Mouse (Mus musculus): ENCODE results near the gene Lyplal1. TPM values are rescaled to one million over a fixed set of nuclear protein-coding genes. Genes with fewer than 3 reads are reported as not detected.

The Lyplal1 gene
- total and polyA plus RNA-seq, 3 experiments, result not detected

DNA sequence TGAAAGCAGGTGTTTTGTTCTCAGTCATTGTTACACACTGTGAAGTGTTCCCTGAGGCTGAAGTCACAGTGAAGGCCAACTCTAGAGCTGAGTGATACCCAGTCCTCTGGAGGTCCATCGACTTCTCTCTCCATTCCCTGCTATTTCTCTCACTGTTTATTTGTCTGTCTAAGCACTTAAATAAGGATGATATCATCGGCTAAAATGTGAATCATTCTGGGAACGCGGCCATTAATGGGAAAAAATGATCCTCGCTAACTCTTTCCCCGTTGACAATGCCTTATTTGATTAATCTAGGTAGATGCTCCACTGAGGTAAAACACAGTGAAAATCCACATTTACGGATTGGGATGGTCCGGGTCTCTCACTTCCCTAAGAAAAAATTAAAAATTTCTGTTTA lies 14.8 kb downstream of the Lyplal1 start:
- dilution Hi-C loops (cut with MboI; ENCODE audit: extremely low pct_ligation_motif_present, extremely low pct_unique_long_range_greater_than_20kb, low sequenced_read_pairs), result no loop called here
- DNase-seq (ENCODE audit: extremely low read depth), result no peak
- Histone ChIP-seq H3K4me1 (ENCODE audit: control insufficient read depth in 1 of 2, insufficient read depth in 2 of 2) (no peaks in the 10 kb centered on the region), H3K27ac (ENCODE audit: insufficient read depth, low read depth) (no peak overlapping the region), H3K36me3 (replicated peaks in 1 of 2; ENCODE audit: control insufficient read depth in 1 of 2, insufficient read depth in 1 of 2, low read length in 1 of 2) (no peaks in the 10 kb centered on the region), H3K4me3 (replicated peaks in 1 of 3; ENCODE audit: low read depth in 2 of 3, low read length in 2 of 3, poor library complexity in 1 of 3) (no peak overlapping the region), H3K9ac (ENCODE audit: insufficient read depth, low read depth) (no peak overlapping the region), H3K27me3 (replicated peaks) (no peaks in the 10 kb centered on the region), H3K79me2 (replicated peaks; ENCODE audit: control insufficient read depth, extremely low read depth, insufficient read depth, poor library complexity, severe bottlenecking) (no peaks in the 10 kb centered on the region), H3K4me2 (ENCODE audit: insufficient read depth, low read depth, poor library complexity, severe bottlenecking) (no peak overlapping the region), H3K9me3 (replicated peaks; ENCODE audit: low read length) (peaks cover 39% of the 10 kb centered on the region)
- TF ChIP-seq ELF1 (IDR thresholded peaks at IDR 0.05; ENCODE audit: low read depth, low read length) (no peak), ETS1 (conservative IDR thresholded peaks at IDR 0.05; ENCODE audit: low read depth, low read length) (no peak), ZMIZ1 (IDR thresholded peaks at IDR 0.05; ENCODE audit: low read depth, low read length) (no peak), KAT2A (IDR thresholded peaks at IDR 0.05; ENCODE audit: insufficient replicate concordance, low read length) (no peak), PAX5 (IDR thresholded peaks at IDR 0.05; ENCODE audit: low read length) (no peak), JUN (IDR thresholded peaks at IDR 0.05; ENCODE audit: insufficient read depth, low read depth, low read length) (no peak), ZKSCAN1 (IDR thresholded peaks at IDR 0.05; ENCODE audit: borderline replicate concordance, low read depth, low read length) (no peak), POLR2A (IDR thresholded peaks at IDR 0.05; ENCODE audit: low read depth, low read length) (no peak), POLR2AphosphoS2 (IDR thresholded peaks at IDR 0.05; ENCODE audit: low read depth, low read length) (no peak)
- in situ Hi-C loops (cut with MboI; ENCODE audit: low pct_ligation_motif_present, low pct_unique_long_range_greater_than_20kb, low sequenced_read_pairs), result no loop called here

DNA sequence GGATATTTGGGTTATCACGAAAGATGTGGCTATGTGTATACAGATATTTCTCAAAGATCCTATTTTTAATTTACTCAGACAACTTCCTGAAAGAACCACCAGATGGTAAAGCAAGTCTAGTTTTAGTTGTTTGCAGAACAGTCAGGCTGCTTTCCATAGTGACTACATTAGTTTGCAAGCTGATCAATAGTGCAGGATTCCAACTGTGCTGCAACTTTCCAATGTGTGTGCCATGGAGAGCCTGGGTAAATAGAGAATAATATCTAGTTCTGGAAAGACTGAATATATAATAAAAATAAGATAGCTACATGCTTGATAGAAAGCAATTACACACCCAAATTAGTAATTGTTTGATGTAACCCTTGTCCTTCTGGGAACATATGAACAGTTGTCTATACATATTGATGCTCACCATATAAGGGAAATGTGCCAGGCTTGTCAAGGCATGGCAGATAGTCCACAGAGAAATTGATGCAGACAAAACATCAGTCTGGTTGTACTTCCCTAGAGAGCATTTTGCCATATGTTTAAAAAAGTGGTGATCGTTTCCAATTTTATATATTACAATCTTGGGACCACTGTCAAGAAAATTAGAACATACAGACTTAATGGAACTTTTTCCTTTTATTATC lies 50.7 kb downstream of the Lyplal1 start:
- Histone ChIP-seq H3K4me3 (replicated peaks in 1 of 3; ENCODE audit: low read depth in 2 of 3, low read length in 2 of 3, poor library complexity in 1 of 3) (no peak overlapping the region), H3K27ac (ENCODE audit: insufficient read depth, low read depth) (no peak overlapping the region), H3K79me2 (replicated peaks; ENCODE audit: control insufficient read depth, extremely low read depth, insufficient read depth, poor library complexity, severe bottlenecking) (no peaks in the 10 kb centered on the region), H3K9ac (ENCODE audit: insufficient read depth, low read depth) (no peak overlapping the region), H3K4me1 (ENCODE audit: control insufficient read depth in 1 of 2, insufficient read depth in 2 of 2) (no peaks in the 10 kb centered on the region), H3K36me3 (replicated peaks in 1 of 2; ENCODE audit: control insufficient read depth in 1 of 2, insufficient read depth in 1 of 2, low read length in 1 of 2) (no peaks in the 10 kb centered on the region), H3K4me2 (ENCODE audit: insufficient read depth, low read depth, poor library complexity, severe bottlenecking) (no peak overlapping the region), H3K9me3 (replicated peaks; ENCODE audit: low read length) (peaks cover 39% of the 10 kb centered on the region), H3K27me3 (replicated peaks) (no peaks in the 10 kb centered on the region)
- TF ChIP-seq USF2 (conservative IDR thresholded peaks at IDR 0.05; ENCODE audit: low read depth, low read length), result no peak
- dilution Hi-C loops (cut with MboI; ENCODE audit: extremely low pct_ligation_motif_present, extremely low pct_unique_long_range_greater_than_20kb, low sequenced_read_pairs) (no loop called here), in situ Hi-C loops (cut with MboI; ENCODE audit: low pct_ligation_motif_present, low pct_unique_long_range_greater_than_20kb, low sequenced_read_pairs) (no loop called here)
- no peak for DNase-seq (ENCODE audit: extremely low read depth)

DNA sequence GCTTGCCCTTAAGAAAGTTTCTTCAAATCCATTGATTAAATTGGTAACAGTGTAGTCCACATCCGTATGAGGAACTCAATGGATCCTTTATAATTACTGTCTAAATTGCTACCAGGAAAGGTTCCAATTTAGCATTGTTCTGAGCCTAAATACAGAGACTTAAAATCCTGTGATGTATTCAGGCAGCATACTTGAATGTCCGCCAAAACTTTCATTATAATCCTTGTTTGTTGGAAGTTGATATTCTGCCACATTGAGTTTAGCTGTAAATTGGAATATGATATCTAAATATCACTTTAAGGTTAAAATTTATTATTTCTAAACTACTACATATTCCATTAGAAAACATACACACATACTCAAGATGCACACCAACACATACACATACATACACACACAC lies 57.1 kb downstream of the Lyplal1 start:
- dilution Hi-C loops (cut with MboI; ENCODE audit: extremely low pct_ligation_motif_present, extremely low pct_unique_long_range_greater_than_20kb, low sequenced_read_pairs), result no loop called here
- H3K4me1 ChIP-seq (ENCODE audit: control insufficient read depth in 1 of 2, insufficient read depth in 2 of 2), result no peaks in the 10 kb centered on the region
- no peak overlapping the region for H3K4me3 ChIP-seq (replicated peaks in 1 of 3; ENCODE audit: low read depth in 2 of 3, low read length in 2 of 3, poor library complexity in 1 of 3)
- H3K27me3 ChIP-seq (replicated peaks), result no peaks in the 10 kb centered on the region
- DNase-seq (ENCODE audit: extremely low read depth), result no peak
- no peaks in the 10 kb centered on the region for H3K79me2 ChIP-seq (replicated peaks; ENCODE audit: control insufficient read depth, extremely low read depth, insufficient read depth, poor library complexity, severe bottlenecking)
- H3K9ac ChIP-seq (ENCODE audit: insufficient read depth, low read depth), result no peak overlapping the region
- in situ Hi-C loops (cut with MboI; ENCODE audit: low pct_ligation_motif_present, low pct_unique_long_range_greater_than_20kb, low sequenced_read_pairs), result no loop called here
- H3K36me3 ChIP-seq (replicated peaks in 1 of 2; ENCODE audit: control insufficient read depth in 1 of 2, insufficient read depth in 1 of 2, low read length in 1 of 2), result no peaks in the 10 kb centered on the region
- no peak overlapping the region for H3K4me2 ChIP-seq (ENCODE audit: insufficient read depth, low read depth, poor library complexity, severe bottlenecking)
- no peak for TF ChIP-seq MAX (IDR thresholded peaks at IDR 0.05; ENCODE audit: low read length)
- TF ChIP-seq SMC3 (IDR thresholded peaks at IDR 0.05; ENCODE audit: low read depth, low read length), result no peak
- no peak for TF ChIP-seq TCF12 (IDR thresholded peaks at IDR 0.05; ENCODE audit: low read depth, low read length)
- no peak for TF ChIP-seq NRF1 (IDR thresholded peaks at IDR 0.05; ENCODE audit: low read depth, low read length)
- no peak for TF ChIP-seq MYC (IDR thresholded peaks at IDR 0.05; ENCODE audit: low read depth, low read length)
- no peak for TF ChIP-seq ZC3H11A (IDR thresholded peaks at IDR 0.05; ENCODE audit: low read depth, low read length)
- no peak for TF ChIP-seq ELF1 (IDR thresholded peaks at IDR 0.05; ENCODE audit: low read depth, low read length)
- TF ChIP-seq PAX5 (IDR thresholded peaks at IDR 0.05; ENCODE audit: low read length), result no peak
- TF ChIP-seq EP300 (IDR thresholded peaks at IDR 0.05; ENCODE audit: low read length), result no peak
- no peak for TF ChIP-seq USF2 (conservative IDR thresholded peaks at IDR 0.05; ENCODE audit: low read depth, low read length)
- no peak for TF ChIP-seq JUND (conservative IDR thresholded peaks at IDR 0.05; ENCODE audit: low read depth, low read length)
- TF ChIP-seq SIN3A (IDR thresholded peaks at IDR 0.05; ENCODE audit: low read length), result no peak
- TF ChIP-seq ZNF384 (IDR thresholded peaks at IDR 0.05; ENCODE audit: low read depth, low read length), result no peak
- TF ChIP-seq POLR2A (IDR thresholded peaks at IDR 0.05; ENCODE audit: low read depth, low read length), result no peak
- no peak for TF ChIP-seq USF1 (IDR thresholded peaks at IDR 0.05; ENCODE audit: low read depth, low read length)
- no peak for TF ChIP-seq ZKSCAN1 (IDR thresholded peaks at IDR 0.05; ENCODE audit: borderline replicate concordance, low read depth, low read length)
- H3K9me3 ChIP-seq (replicated peaks; ENCODE audit: low read length), result peaks cover 51% of the 10 kb centered on the region
- H3K27ac ChIP-seq (ENCODE audit: insufficient read depth, low read depth), result no peak overlapping the region
